10 mouse cellular contexts compared by ENCODE assay signal in the genomic region with DNA sequence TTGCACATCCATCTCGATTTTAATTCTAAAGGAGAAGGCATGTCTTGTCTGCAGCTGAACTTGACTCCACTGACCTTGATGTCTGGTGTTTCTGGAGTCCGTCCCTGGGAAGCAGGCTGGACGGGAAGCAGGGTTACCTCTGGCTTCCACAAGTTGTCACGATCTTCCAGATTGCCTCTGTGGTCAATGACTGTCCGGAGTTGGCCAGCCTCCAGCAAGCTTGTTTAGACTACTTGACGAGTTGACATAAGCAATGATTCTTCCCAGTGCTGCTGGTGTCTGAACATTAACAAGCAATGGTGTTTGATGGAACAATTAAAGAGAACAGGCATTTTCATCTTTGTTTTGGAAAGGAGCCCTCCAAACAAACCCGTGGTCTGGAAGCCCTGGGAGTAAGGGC.
A peak's percentile ranks its signal among the peaks of the same experiment; 100 is the strongest.
DNase-seq lines count a peak whose midpoint lies in the region; ATAC-seq and TF ChIP-seq lines count a peak whose summit lies in the region.
"Had no signal": no experiment of that assay in that cellular context is flagged by ENCODE, and none has a peak within 500 bp of the region (broad histone marks: within the 10 kb centered on the region; RNA-seq: fewer than 3 reads in every experiment).

No protein-coding gene starts in this region.

- no peak overlapping the region for H3K4me2 ChIP-seq in midbrain, postnatal 0 days (ENCODE audit: low read depth, low read length, poor library complexity, severe bottlenecking)
- no peak overlapping the region for H3K4me2 ChIP-seq in midbrain, embryonic 13.5 days (replicated peaks)
- H3K4me2 ChIP-seq: neural tube, embryonic 15.5 days had no signal

- intact Hi-C loops in left cerebral cortex, postnatal 14 days (cut with DNase I): loop anchor here (10.0 kb wide), 1 partner anchor 122 kb away; no protein-coding TSS in a partner anchor

- no peaks in the 10 kb centered on the region for H3K36me3 ChIP-seq in midbrain, postnatal 0 days (ENCODE audit: insufficient read depth, low read length)
- no peaks in the 10 kb centered on the region for H3K36me3 ChIP-seq in midbrain, embryonic 13.5 days
- H3K36me3 ChIP-seq: neural tube, embryonic 15.5 days had no signal

- peak; percentile 26 to 31 for DNase-seq in cerebellum, postnatal 10 days
- no peak for DNase-seq in cerebellum, adult 8-10 months
- DNase-seq in midbrain, postnatal 0 days (ENCODE audit: low spot score): peak; percentile 40
- DNase-seq in kidney, adult 11 months: peak; percentile 10
- DNase-seq in lung, postnatal 14 days: peak; percentile 55
- no peak for DNase-seq in urinary bladder, postnatal 36 days (ENCODE audit: low spot score in 2 of 2)
- no peak for DNase-seq in left cerebral cortex, postnatal 14 days (ENCODE audit: low spot score in 2 of 2)

- H3K9ac ChIP-seq in midbrain, postnatal 0 days (replicated peaks; ENCODE audit: low read length, poor library complexity, severe bottlenecking): no peak overlapping the region
- H3K9ac ChIP-seq in midbrain, embryonic 13.5 days (replicated peaks): no peak overlapping the region
- H3K9ac ChIP-seq: neural tube, embryonic 15.5 days had no signal

- H3K4me3 ChIP-seq in midbrain, postnatal 0 days (ENCODE audit: low read depth, low read length): no peak overlapping the region
- no peak overlapping the region for H3K4me3 ChIP-seq in midbrain, embryonic 13.5 days (replicated peaks)
- H3K4me3 ChIP-seq: neural tube, embryonic 15.5 days had no signal

- TF ChIP-seq CTCF in midbrain, postnatal 0 days (IDR thresholded peaks at IDR 0.05): no peak

- 70% methylated on average over 7 of the region's 7 CpGs for WGBS in midbrain, postnatal 0 days
- 79% methylated on average over 7 of the region's 7 CpGs for WGBS in midbrain, embryonic 13.5 days

- ATAC-seq in midbrain, postnatal 0 days (ENCODE audit: low FRiP score): no peak
- no peak for ATAC-seq in midbrain, embryonic 13.5 days

- H3K27ac ChIP-seq in midbrain, postnatal 0 days (ENCODE audit: low read depth, low read length): no peak overlapping the region
- H3K27ac ChIP-seq in midbrain, embryonic 13.5 days: no peak overlapping the region
- H3K27ac ChIP-seq: macrophage; neural tube, embryonic 15.5 days had no signal

- no peaks in the 10 kb centered on the region for H3K27me3 ChIP-seq in midbrain, postnatal 0 days (ENCODE audit: insufficient read depth, low read length)
- H3K27me3 ChIP-seq in midbrain, embryonic 13.5 days: no peaks in the 10 kb centered on the region
- H3K27me3 ChIP-seq: neural tube, embryonic 15.5 days had no signal

- no peaks in the 10 kb centered on the region for H3K4me1 ChIP-seq in midbrain, postnatal 0 days (ENCODE audit: insufficient read depth, low read length)
- H3K4me1 ChIP-seq in midbrain, embryonic 13.5 days (replicated peaks): 0 out of 2 replicates have a peak, but pooled peaks cover 4% of the 10 kb centered on the region
- H3K4me1 ChIP-seq: neural tube, embryonic 15.5 days had no signal

- H3K9me3 ChIP-seq in midbrain, postnatal 0 days (ENCODE audit: low read length): no peaks in the 10 kb centered on the region
- H3K9me3 ChIP-seq in midbrain, embryonic 13.5 days: no peaks in the 10 kb centered on the region
- H3K9me3 ChIP-seq: neural tube, embryonic 15.5 days had no signal

Comparison
In these comparisons a context has a peak if more than half of its experiments do, and no peak if none do; other contexts are left out.
1. DNase-seq: peak in cerebellum, postnatal 10 days (2 of 2), midbrain, postnatal 0 days (single experiment), kidney, adult 11 months (single experiment) and lung, postnatal 14 days (single experiment); none in cerebellum, adult 8-10 months (single experiment), urinary bladder, postnatal 36 days (0 of 2) and left cerebral cortex, postnatal 14 days (0 of 2).